Mouse (Mus musculus) ES-Bruce4 (cell line): ENCODE data around the gene Fam129b.
"Not testable (repeated sequence)": the region's sequence is repeated elsewhere in the genome, so short reads cannot be mapped to it uniquely, and the experiment has no call there.

Source experiments
- CTCF ChIP-seq: IDR thresholded peaks from one replicate; pipeline ENCODE4 v1.8.1; 2011; ENCODE audit warnings: low read depth, low read length
- POLR2A ChIP-seq: IDR thresholded peaks from one replicate; pipeline ENCODE4 v1.8.1; 2011; ENCODE audit warnings: low read length; ENCODE audit not compliant: insufficient read depth

GRCm38 (mm10) chr2:32853716-32854115 lies 22.2 kb upstream of the Fam129b start:
- TF ChIP-seq POLR2A, CTCF: not testable (repeated sequence)
